Mouse (Mus musculus) thymus, adult 2 months (tissue): ENCODE measurements around the gene Gpd1l.

Experiments used
- CTCF ChIP-seq: fragments of 200-500 bp; IDR thresholded peaks from 2 replicates; pipeline ENCODE4 v1.5.1; 2012; ENCODE audit warnings: mild to moderate bottlenecking, control low read depth, low read length, moderate library complexity, borderline replicate concordance; ENCODE audit not compliant: control insufficient read depth, poor library complexity, insufficient read depth; ENCODE audit errors: extremely low read depth
- POLR2A ChIP-seq: fragments of 200-500 bp; IDR thresholded peaks from 2 replicates; pipeline ENCODE4 v1.6.1; 2012; ENCODE audit warnings: mild to moderate bottlenecking, low read length, control low read depth, moderate library complexity; ENCODE audit not compliant: control insufficient read depth, poor library complexity, insufficient read depth; ENCODE audit errors: extremely low read depth

GRCm38 (mm10) chr9:114887699-114888098, 46.1 kb downstream of the Gpd1l start:
- TF ChIP-seq CTCF (no peak), POLR2A (no peak)
